Mouse (Mus musculus): ENCODE data around the gene Gm8334.
"Not testable (repeated sequence)": the region's sequence is repeated elsewhere in the genome, so short reads cannot be mapped to it uniquely, and the experiment has no call there.

The Gm8334 gene

DNA sequence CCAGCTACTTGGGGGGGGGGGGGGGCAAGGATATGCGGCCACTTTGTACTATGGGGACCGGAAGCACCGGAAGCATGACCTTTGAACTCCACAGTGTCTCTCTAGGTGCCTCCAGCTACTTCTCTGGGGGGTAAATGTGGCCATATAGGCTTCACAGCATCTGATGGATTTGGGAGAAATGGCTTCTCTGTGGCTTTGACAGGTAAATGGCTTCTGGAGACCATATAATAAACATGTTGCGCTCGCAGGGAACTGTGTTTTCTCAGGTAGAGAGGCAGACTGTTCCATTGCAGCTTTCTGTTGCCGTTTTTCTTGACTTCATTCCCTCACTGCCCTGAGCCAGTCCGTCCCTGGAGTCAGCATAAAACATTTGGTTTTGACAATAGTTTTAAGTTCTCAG lies at the start of gene Gm8334:
Gene Gm8334, minus strand, starts transcription at position 101 of the 400 bp plus-strand sequence.
- in situ Hi-C loops (cut with MboI; ENCODE audit: low pct_unique_long_range_greater_than_20kb in 1 of 2, low sequenced_read_pairs in 2 of 2, unreplicated experiment in 1 of 2): not testable (repeated sequence)

DNA sequence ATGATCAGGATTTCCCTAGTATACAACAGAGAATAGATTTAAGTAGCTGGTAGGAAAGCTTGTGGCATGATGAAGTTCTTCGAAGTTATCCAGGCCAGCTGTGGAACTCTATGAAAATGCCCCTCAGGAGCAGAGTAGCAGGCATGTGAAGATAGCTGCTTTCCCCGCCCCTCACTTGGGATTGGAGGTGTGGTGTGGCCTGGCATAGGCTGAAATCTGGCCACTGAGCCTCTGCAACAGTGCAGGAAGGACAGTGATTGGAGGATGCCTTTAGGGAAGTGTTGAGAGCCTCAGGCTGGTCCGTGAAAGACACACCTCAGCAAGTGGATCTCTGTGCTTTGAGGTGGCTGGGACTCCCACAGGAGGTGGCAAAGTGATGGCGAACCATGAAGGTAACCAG lies 48.3 kb upstream of the Gm8334 start, which contains the start of gene Gm15127:
Gene Gm15127, plus strand, starts transcription at position 301 of the 400 bp plus-strand sequence.
- in situ Hi-C loops (cut with MboI; ENCODE audit: low pct_unique_long_range_greater_than_20kb in 1 of 2, low sequenced_read_pairs in 2 of 2, unreplicated experiment in 1 of 2): not testable (repeated sequence)
